Mouse (Mus musculus) midbrain, embryonic 11.5 days (tissue): ENCODE data around the gene Exoc6b. TPM values are rescaled to one million over a fixed set of nuclear protein-coding genes. Genes with fewer than 3 reads are reported as not detected.
"Not testable (repeated sequence)": the region's sequence is repeated elsewhere in the genome, so short reads cannot be mapped to it uniquely, and the experiment has no call there.

Experiments used
- ATAC-seq: fragments of 200-750 bp; cut with Nextera tagmentation; 2 replicates; pipeline ENCODE4 v1.8.0; 2017; ENCODE audit warnings: moderate TSS enrichment, moderate library complexity; ENCODE audit not compliant: low FRiP score
- DNase-seq: peaks from one replicate; pipeline ENCODE4 v3.0.0; 2015; ENCODE audit warnings: low spot score; ENCODE audit errors: missing footprints
- H3K27ac ChIP-seq: fragments of 300-500 bp; sonication (generic); 2 replicates; pipeline ENCODE4 v1.5.1; 2014; ENCODE audit warnings: low read depth, low read length
- H3K27me3 ChIP-seq: fragments of 300-500 bp; sonication (generic); 2 replicates; pipeline ENCODE4 v1.6.1; 2014; ENCODE audit warnings: mild to moderate bottlenecking, low read length, moderate library complexity, mixed read lengths; ENCODE audit not compliant: control insufficient read depth, insufficient read depth
- H3K36me3 ChIP-seq: fragments of 300-500 bp; sonication (generic); 2 replicates; pipeline ENCODE4 v1.6.1; 2014; ENCODE audit warnings: mild to moderate bottlenecking, low read length, moderate library complexity, mixed read lengths; ENCODE audit not compliant: control insufficient read depth, insufficient read depth
- H3K4me1 ChIP-seq: fragments of 300-500 bp; sonication (generic); 2 replicates; pipeline ENCODE4 v1.6.1; 2014; ENCODE audit warnings: low read length; ENCODE audit not compliant: control insufficient read depth, insufficient read depth
- H3K4me2 ChIP-seq: fragments of 300-500 bp; sonication (generic); 2 replicates; pipeline ENCODE4 v1.6.1; 2014; ENCODE audit warnings: mild to moderate bottlenecking, moderate library complexity
- H3K4me3 ChIP-seq: fragments of 300-500 bp; sonication (generic); 2 replicates; pipeline ENCODE4 v1.5.1; 2014; ENCODE audit warnings: low read depth, low read length
- H3K9ac ChIP-seq: fragments of 300-500 bp; sonication (generic); 2 replicates; pipeline ENCODE4 v1.6.1; 2014; ENCODE audit warnings: low read length
- H3K9me3 ChIP-seq: fragments of 300-500 bp; sonication (generic); 2 replicates; pipeline ENCODE4 v1.6.1; 2016; ENCODE audit warnings: low read length; ENCODE audit not compliant: control insufficient read depth
- WGBS: fragments of 180-500 bp; shearing (Covaris S2); extraction: QIAGEN DNeasy Blood & Tissue Kit; methylation state at CpG from one replicate; pipeline ENCODE4 v1.1.7; 2014; 5-methylcytosine and 5-hydroxymethylcytosine counted together
- polyA plus RNA-seq: library from polyadenylated mRNA; unstranded; fragments of >200 nt; fragmentation: Nextera tagmentation; extraction: Ambion mirVana; gene quantifications from 2 replicates; pipeline ENCODE4 v1.2.1, GENCODE M21; 2014

Gene Exoc6b
- polyA plus RNA-seq, 1 experiment from 2014 or later: 32.0 TPM

- Histone ChIP-seq H3K9me3 (no peaks in the 10 kb centered on the region), H3K4me3 (no peak overlapping the region), H3K4me1 (no peaks in the 10 kb centered on the region), H3K36me3 (no peaks in the 10 kb centered on the region), H3K27ac (no peak overlapping the region), H3K9ac (no peak overlapping the region), H3K27me3 (no peaks in the 10 kb centered on the region), H3K4me2 (no peak overlapping the region)
- DNase-seq: no peak
- no peak for ATAC-seq
- 40% methylated on average over 1 of the region's 1 CpGs for WGBS
Measured at GRCm38 (mm10) chr6:84630276-84630675, 439.0 kb downstream of the Exoc6b start.

GRCm38 (mm10) chr6:84628831-84629230 lies 440.5 kb downstream of the Exoc6b start:
- no peak overlapping the region for H3K27ac ChIP-seq
- 88% methylated on average over 5 of the region's 5 CpGs for WGBS

GRCm38 (mm10) chr6:84626398-84626797 lies 442.9 kb downstream of the Exoc6b start:
- Histone ChIP-seq H3K27ac (no peak overlapping the region), H3K36me3 (no peaks in the 10 kb centered on the region), H3K4me2 (no peak overlapping the region), H3K4me1 (no peaks in the 10 kb centered on the region), H3K27me3 (no peaks in the 10 kb centered on the region), H3K9ac (no peak overlapping the region), H3K9me3 (no peaks in the 10 kb centered on the region), H3K4me3 (no peak overlapping the region)
- DNase-seq (no peak), ATAC-seq (no peak)
- 88% methylated on average over 2 of the region's 2 CpGs for WGBS

More at GRCm38 (mm10) chr6:84628831-84629230, 440.5 kb downstream of the Exoc6b start:
- DNase-seq: no peak
- H3K36me3 ChIP-seq: no peaks in the 10 kb centered on the region
- ATAC-seq: no peak
- no peak overlapping the region for H3K4me3 ChIP-seq
- no peaks in the 10 kb centered on the region for H3K9me3 ChIP-seq
- no peaks in the 10 kb centered on the region for H3K27me3 ChIP-seq
- H3K4me2 ChIP-seq: no peak overlapping the region
- no peaks in the 10 kb centered on the region for H3K4me1 ChIP-seq
- no peak overlapping the region for H3K9ac ChIP-seq

GRCm38 (mm10) chr6:84619166-84619565 lies 450.1 kb downstream of the Exoc6b start:
- H3K9ac ChIP-seq: no peak overlapping the region
- H3K4me2 ChIP-seq: no peak overlapping the region
- H3K27me3 ChIP-seq: no peaks in the 10 kb centered on the region
- ATAC-seq (no peak), DNase-seq (no peak)
- no peaks in the 10 kb centered on the region for H3K9me3 ChIP-seq
- 93% methylated on average over 6 of the region's 6 CpGs for WGBS
- H3K27ac ChIP-seq: no peak overlapping the region
- H3K4me3 ChIP-seq: no peak overlapping the region
- peaks cover 3% of the 10 kb centered on the region; the same call in 1 of the 2 replicates for H3K36me3 ChIP-seq
- H3K4me1 ChIP-seq: no peaks in the 10 kb centered on the region

GRCm38 (mm10) chr6:84617051-84617450 lies 452.3 kb downstream of the Exoc6b start:
- Histone ChIP-seq H3K27me3 (no peaks in the 10 kb centered on the region), H3K27ac (no peak overlapping the region), H3K36me3 (peaks cover 3% of the 10 kb centered on the region; the same call in 1 of the 2 replicates), H3K4me1 (no peaks in the 10 kb centered on the region), H3K9ac (no peak overlapping the region), H3K9me3 (no peaks in the 10 kb centered on the region), H3K4me3 (no peak overlapping the region), H3K4me2 (no peak overlapping the region)
- WGBS: 97% methylated on average over 1 of the region's 1 CpGs
- ATAC-seq (no peak), DNase-seq (no peak)

- Histone ChIP-seq H3K36me3 (peaks cover 3% of the 10 kb centered on the region; the same call in 1 of the 2 replicates), H3K27me3 (no peaks in the 10 kb centered on the region), H3K4me1 (no peaks in the 10 kb centered on the region), H3K27ac (no peak overlapping the region), H3K4me3 (no peak overlapping the region), H3K9ac (no peak overlapping the region), H3K9me3 (no peaks in the 10 kb centered on the region), H3K4me2 (no peak overlapping the region)
- DNase-seq (no peak), ATAC-seq (no peak)
- 76% methylated on average over 1 of the region's 1 CpGs for WGBS
Measured at GRCm38 (mm10) chr6:84616586-84616985, 452.7 kb downstream of the Exoc6b start.

GRCm38 (mm10) chr6:84613561-84613960 lies 455.8 kb downstream of the Exoc6b start:
- peak; percentile 56 for DNase-seq
- Histone ChIP-seq H3K36me3 (no peaks in the 10 kb centered on the region), H3K27me3 (no peaks in the 10 kb centered on the region), H3K27ac (no peak overlapping the region), H3K4me1 (no peaks in the 10 kb centered on the region), H3K9me3 (no peaks in the 10 kb centered on the region), H3K4me3 (no peak overlapping the region), H3K9ac (no peak overlapping the region), H3K4me2 (no peak overlapping the region)
- no peak for ATAC-seq
- WGBS: 93% methylated on average over 3 of the region's 3 CpGs

GRCm38 (mm10) chr6:84601136-84601889 lies 468.0 kb downstream of the Exoc6b start:
- Histone ChIP-seq H3K9ac (no peak overlapping the region), H3K27ac (no peak overlapping the region), H3K36me3 (no peaks in the 10 kb centered on the region), H3K4me2 (no peak overlapping the region), H3K9me3 (no peaks in the 10 kb centered on the region), H3K4me1 (no peaks in the 10 kb centered on the region), H3K4me3 (no peak overlapping the region), H3K27me3 (no peaks in the 10 kb centered on the region)
- DNase-seq: peak; percentile 45
- WGBS: 23% methylated on average over 1 of the region's 1 CpGs
- no peak for ATAC-seq

GRCm38 (mm10) chr6:84599296-84599695 lies 470.0 kb downstream of the Exoc6b start:
- not testable (repeated sequence) for H3K27me3 ChIP-seq, H3K27ac ChIP-seq, H3K4me2 ChIP-seq, H3K36me3 ChIP-seq, DNase-seq, H3K4me3 ChIP-seq, H3K9me3 ChIP-seq, H3K4me1 ChIP-seq, ATAC-seq, H3K9ac ChIP-seq
- 76% methylated on average over 3 of the region's 3 CpGs for WGBS
